In the genomic region with DNA sequence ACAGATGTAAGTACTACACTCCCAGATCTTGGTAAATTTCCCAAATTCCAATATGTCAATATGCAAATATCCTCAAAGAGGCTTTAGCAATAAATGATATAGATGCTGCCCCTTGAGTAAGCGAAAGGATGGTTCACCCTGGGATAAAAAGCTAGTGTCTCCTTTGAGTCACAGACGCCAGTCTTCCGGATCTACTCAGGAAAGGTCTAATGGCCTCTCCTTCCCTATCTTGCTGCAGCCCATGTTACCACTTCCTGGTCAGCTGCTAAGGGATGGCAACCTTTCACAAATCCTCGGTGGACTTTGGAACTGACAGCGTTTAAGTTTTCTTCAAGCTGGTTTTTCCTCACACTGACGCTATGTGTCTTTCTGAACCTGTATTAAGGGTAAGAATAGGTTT, we compare ENCODE assay signal across 12 mouse cellular contexts. TPM values are rescaled to one million over a fixed set of nuclear protein-coding genes. Genes with fewer than 3 reads are reported as not detected.
DNase-seq lines count a peak whose midpoint lies in the region; ATAC-seq and TF ChIP-seq lines count a peak whose summit lies in the region.
"Had no signal": no experiment of that assay in that cellular context is flagged by ENCODE, and none has a peak within 500 bp of the region (broad histone marks: within the 10 kb centered on the region; RNA-seq: fewer than 3 reads in every experiment).

No protein-coding gene starts in this region.

- 60% methylated on average over 6 of the region's 6 CpGs for WGBS in heart, embryonic 11.5 days (ENCODE audit: insufficient replicate concordance)
- WGBS in heart, embryonic 12.5 days: 62% methylated on average over 6 of the region's 6 CpGs
- 86% methylated on average over 6 of the region's 6 CpGs for WGBS in limb, embryonic 14.5 days
- 84% methylated on average over 6 of the region's 6 CpGs for WGBS in limb, embryonic 10.5 days
- WGBS in liver, embryonic 13.5 days (ENCODE audit: insufficient replicate concordance): 28% methylated on average over 6 of the region's 6 CpGs
- WGBS in small intestine, adult 2 months: 21% methylated on average over 6 of the region's 6 CpGs

- no peaks in the 10 kb centered on the region for H3K27me3 ChIP-seq in heart, embryonic 11.5 days (ENCODE audit: control insufficient read depth, insufficient read depth, low read length)
- no peaks in the 10 kb centered on the region for H3K27me3 ChIP-seq in heart, embryonic 12.5 days (replicated peaks)
- H3K27me3 ChIP-seq in limb, embryonic 14.5 days (ENCODE audit: control insufficient read depth, insufficient read depth, low read length): no peaks in the 10 kb centered on the region
- no peaks in the 10 kb centered on the region for H3K27me3 ChIP-seq in limb, embryonic 10.5 days (ENCODE audit: low read depth, poor library complexity, severe bottlenecking)
- no peaks in the 10 kb centered on the region for H3K27me3 ChIP-seq in liver, embryonic 13.5 days
- H3K27me3 ChIP-seq in small intestine, adult 2 months (ENCODE audit: control insufficient read depth, insufficient read depth, low read length): no peaks in the 10 kb centered on the region
- H3K27me3 ChIP-seq: midbrain, embryonic 12.5 days; neural tube, embryonic 13.5 days had no signal

- no peak overlapping the region for H3K4me3 ChIP-seq in heart, embryonic 11.5 days (ENCODE audit: low read depth, low read length)
- H3K4me3 ChIP-seq in heart, embryonic 12.5 days: no peak overlapping the region
- H3K4me3 ChIP-seq in limb, embryonic 14.5 days (replicated peaks; ENCODE audit: low read length): no peak overlapping the region
- H3K4me3 ChIP-seq in limb, embryonic 10.5 days: no peak overlapping the region
- no peak overlapping the region for H3K4me3 ChIP-seq in liver, embryonic 13.5 days (replicated peaks)
- no peak overlapping the region for H3K4me3 ChIP-seq in small intestine, adult 2 months (ENCODE audit: low read depth, low read length)
- H3K4me3 ChIP-seq: midbrain, embryonic 12.5 days; neural tube, embryonic 13.5 days had no signal

- H3K4me2 ChIP-seq in heart, embryonic 11.5 days: 0 out of 2 replicates have a peak overlapping the region, but pooled peaks have one; percentile 4
- H3K4me2 ChIP-seq in heart, embryonic 12.5 days: no peak overlapping the region
- H3K4me2 ChIP-seq in limb, embryonic 14.5 days (replicated peaks; ENCODE audit: low read depth, low read length, severe bottlenecking): no peak overlapping the region
- H3K4me2 ChIP-seq in liver, embryonic 13.5 days: no peak overlapping the region
- H3K4me2 ChIP-seq: midbrain, embryonic 12.5 days; neural tube, embryonic 13.5 days had no signal

- H3K27ac ChIP-seq in heart, embryonic 11.5 days (ENCODE audit: low read depth, low read length): no peak overlapping the region
- no peak overlapping the region for H3K27ac ChIP-seq in heart, embryonic 12.5 days (ENCODE audit: poor library complexity, severe bottlenecking)
- H3K27ac ChIP-seq in limb, embryonic 14.5 days (replicated peaks; ENCODE audit: low read depth, low read length): 0 out of 2 replicates have a peak overlapping the region, but pooled peaks have one; percentile 1
- no peak overlapping the region for H3K27ac ChIP-seq in limb, embryonic 10.5 days
- H3K27ac ChIP-seq in liver, embryonic 13.5 days: peak overlapping the region; percentile 43; the same call in 1 of the 2 replicates
- peak overlapping the region; percentile 74 for H3K27ac ChIP-seq in small intestine, adult 2 months (ENCODE audit: insufficient read depth, low read depth, low read length)
- H3K27ac ChIP-seq: midbrain, embryonic 12.5 days had no signal

- H3K4me1 ChIP-seq in heart, embryonic 11.5 days (ENCODE audit: control insufficient read depth, insufficient read depth, low read length): peaks cover 14% of the 10 kb centered on the region
- peaks cover 20% of the 10 kb centered on the region for H3K4me1 ChIP-seq in heart, embryonic 12.5 days (replicated peaks)
- peaks cover 8% of the 10 kb centered on the region for H3K4me1 ChIP-seq in limb, embryonic 14.5 days (ENCODE audit: control insufficient read depth, insufficient read depth, low read length)
- H3K4me1 ChIP-seq in limb, embryonic 10.5 days: peaks cover 35% of the 10 kb centered on the region
- peaks cover 34% of the 10 kb centered on the region for H3K4me1 ChIP-seq in liver, embryonic 13.5 days (replicated peaks)
- peaks cover 15% of the 10 kb centered on the region for H3K4me1 ChIP-seq in small intestine, adult 2 months (ENCODE audit: control insufficient read depth, insufficient read depth, insufficient read length, low read length)

- ATAC-seq in heart, embryonic 11.5 days (replicated peaks; ENCODE audit: insufficient number of reproducible peaks, low FRiP score, low TSS enrichment): no peak
- ATAC-seq in heart, embryonic 12.5 days (ENCODE audit: insufficient number of reproducible peaks, low FRiP score): no peak
- ATAC-seq in limb, embryonic 14.5 days (ENCODE audit: low FRiP score, low read depth): no peak
- ATAC-seq in liver, embryonic 13.5 days (ENCODE audit: low read depth): peak; percentile 19; the same call in 1 of the 2 replicates

- no peaks in the 10 kb centered on the region for H3K9me3 ChIP-seq in heart, embryonic 11.5 days (replicated peaks; ENCODE audit: control insufficient read depth, low read length)
- H3K9me3 ChIP-seq in heart, embryonic 12.5 days (replicated peaks): no peaks in the 10 kb centered on the region
- no peaks in the 10 kb centered on the region for H3K9me3 ChIP-seq in limb, embryonic 14.5 days (ENCODE audit: control insufficient read depth, low read length)
- H3K9me3 ChIP-seq in limb, embryonic 10.5 days (replicated peaks): no peaks in the 10 kb centered on the region
- no peaks in the 10 kb centered on the region for H3K9me3 ChIP-seq in liver, embryonic 13.5 days (replicated peaks)
- H3K9me3 ChIP-seq: midbrain, embryonic 12.5 days; neural tube, embryonic 13.5 days had no signal

- no peak for TF ChIP-seq POLR2A in limb, embryonic 14.5 days (IDR thresholded peaks at IDR 0.05; ENCODE audit: borderline replicate concordance, extremely low read depth, insufficient read depth, insufficient read length)
- TF ChIP-seq POLR2A in small intestine, adult 2 months (IDR thresholded peaks at IDR 0.05; ENCODE audit: low read depth, low read length): no peak

- no peak for DNase-seq in limb, embryonic 14.5 days (ENCODE audit: low spot score)
- DNase-seq in limb, embryonic 10.5 days (ENCODE audit: low spot score): no peak
- DNase-seq in liver, embryonic 13.5 days: no peak
- no peak for DNase-seq in ovary, postnatal 14 days (ENCODE audit: low spot score)
- no peak for DNase-seq in right cerebral cortex, adult 18-20 months
- DNase-seq: B cell, adult 2 months; thymus, postnatal 14 days had no signal

- TF ChIP-seq CTCF in small intestine, adult 2 months (IDR thresholded peaks at IDR 0.05; ENCODE audit: extremely low read depth, insufficient read length, insufficient replicate concordance, low read depth, low read length): no peak

- H3K9ac ChIP-seq in heart, embryonic 11.5 days (ENCODE audit: low read depth, low read length): no peak overlapping the region
- no peak overlapping the region for H3K9ac ChIP-seq in heart, embryonic 12.5 days
- H3K9ac ChIP-seq in limb, embryonic 14.5 days (ENCODE audit: low read depth, low read length, severe bottlenecking): no peak overlapping the region
- no peak overlapping the region for H3K9ac ChIP-seq in liver, embryonic 13.5 days
- H3K9ac ChIP-seq: midbrain, embryonic 12.5 days; neural tube, embryonic 13.5 days had no signal

- no peaks in the 10 kb centered on the region for H3K36me3 ChIP-seq in heart, embryonic 11.5 days (ENCODE audit: control insufficient read depth, insufficient read depth, low read length)
- no peaks in the 10 kb centered on the region for H3K36me3 ChIP-seq in heart, embryonic 12.5 days
- no peaks in the 10 kb centered on the region for H3K36me3 ChIP-seq in limb, embryonic 14.5 days (ENCODE audit: control insufficient read depth, insufficient read depth, low read length)
- H3K36me3 ChIP-seq in limb, embryonic 10.5 days: no peaks in the 10 kb centered on the region
- H3K36me3 ChIP-seq in liver, embryonic 13.5 days: no peaks in the 10 kb centered on the region
- no peaks in the 10 kb centered on the region for H3K36me3 ChIP-seq in small intestine, adult 2 months (ENCODE audit: control insufficient read depth, insufficient read depth, low read length)
- H3K36me3 ChIP-seq: midbrain, embryonic 12.5 days; neural tube, embryonic 13.5 days had no signal

RNA-seq across cellular contexts. Expression of a gene that starts 24.0 kb away (rescaled TPM):
- 1.6 and 2.0 TPM in 2 replicates for polyA plus RNA-seq in heart, embryonic 11.5 days (2014; fragmentation: Nextera tagmentation; extraction: Ambion mirVana)
- polyA plus RNA-seq in heart, embryonic 12.5 days (2016; fragmentation: Nextera tagmentation; extraction: Ambion mirVana): 3.8 and 4.0 TPM in 2 replicates
- polyA plus RNA-seq in limb, embryonic 14.5 days (2012; rRNA removed): 4.5 and 5.7 TPM in 2 replicates
- polyA plus RNA-seq in limb, embryonic 14.5 days (2014; fragmentation: Nextera tagmentation; extraction: Ambion mirVana): 2.8 and 3.3 TPM in 2 replicates
- 3.4 and 5.0 TPM in 2 replicates for polyA plus RNA-seq in limb, embryonic 10.5 days (2016; fragmentation: Nextera tagmentation; extraction: Ambion mirVana)
- polyA plus RNA-seq in liver, embryonic 13.5 days (2015; fragmentation: Nextera tagmentation; extraction: Ambion mirVana): 4.5 and 4.9 TPM in 2 replicates
- polyA plus RNA-seq in small intestine, adult 2 months (2012; rRNA removed): 6.5 and 6.9 TPM in 2 replicates

RNA-seq across cellular contexts. Expression of a gene that starts 28.5 kb away (rescaled TPM):
- polyA plus RNA-seq in heart, embryonic 11.5 days (2014; fragmentation: Nextera tagmentation; extraction: Ambion mirVana): 10.7 and 11.3 TPM in 2 replicates
- 7.9 and 9.5 TPM in 2 replicates for polyA plus RNA-seq in heart, embryonic 12.5 days (2016; fragmentation: Nextera tagmentation; extraction: Ambion mirVana)
- 20.8 and 23.1 TPM in 2 replicates for polyA plus RNA-seq in limb, embryonic 14.5 days (2012; rRNA removed)
- polyA plus RNA-seq in limb, embryonic 14.5 days (2014; fragmentation: Nextera tagmentation; extraction: Ambion mirVana): 15.2 and 17.2 TPM in 2 replicates
- polyA plus RNA-seq in limb, embryonic 10.5 days (2016; fragmentation: Nextera tagmentation; extraction: Ambion mirVana): 15.6 and 17.8 TPM in 2 replicates
- 4.5 and 6.2 TPM in 2 replicates for polyA plus RNA-seq in liver, embryonic 13.5 days (2015; fragmentation: Nextera tagmentation; extraction: Ambion mirVana)
- 3.7 and 5.0 TPM in 2 replicates for polyA plus RNA-seq in small intestine, adult 2 months (2012; rRNA removed)

RNA-seq across cellular contexts. Expression of a gene that starts 32.9 kb away (rescaled TPM):
- polyA plus RNA-seq in heart, embryonic 11.5 days (2014; fragmentation: Nextera tagmentation; extraction: Ambion mirVana): not detected in 2 replicates
- polyA plus RNA-seq in heart, embryonic 12.5 days (2016; fragmentation: Nextera tagmentation; extraction: Ambion mirVana): not detected in 2 replicates
- 0.04 and 0.06 TPM in 2 replicates for polyA plus RNA-seq in limb, embryonic 14.5 days (2012; rRNA removed)
- polyA plus RNA-seq in limb, embryonic 14.5 days (2014; fragmentation: Nextera tagmentation; extraction: Ambion mirVana): 0.15 and 0.21 TPM in 2 replicates
- not detected in 2 replicates for polyA plus RNA-seq in limb, embryonic 10.5 days (2016; fragmentation: Nextera tagmentation; extraction: Ambion mirVana)
- 0.09 TPM in 1 of 2 replicates, not detected in the other for polyA plus RNA-seq in liver, embryonic 13.5 days (2015; fragmentation: Nextera tagmentation; extraction: Ambion mirVana)
- polyA plus RNA-seq in small intestine, adult 2 months (2012; rRNA removed): 0.18 and 0.88 TPM in 2 replicates
- polyA plus RNA-seq: midbrain, embryonic 12.5 days; neural tube, embryonic 13.5 days had no signal

RNA-seq across cellular contexts. Expression of a gene that starts 33.6 kb away (rescaled TPM):
- not detected in 2 replicates for polyA plus RNA-seq in heart, embryonic 11.5 days (2014; fragmentation: Nextera tagmentation; extraction: Ambion mirVana)
- polyA plus RNA-seq in heart, embryonic 12.5 days (2016; fragmentation: Nextera tagmentation; extraction: Ambion mirVana): not detected in 2 replicates
- polyA plus RNA-seq in limb, embryonic 14.5 days (2012; rRNA removed): not detected in 2 replicates
- polyA plus RNA-seq in limb, embryonic 14.5 days (2014; fragmentation: Nextera tagmentation; extraction: Ambion mirVana): not detected in 2 replicates
- not detected in 2 replicates for polyA plus RNA-seq in limb, embryonic 10.5 days (2016; fragmentation: Nextera tagmentation; extraction: Ambion mirVana)
- polyA plus RNA-seq in liver, embryonic 13.5 days (2015; fragmentation: Nextera tagmentation; extraction: Ambion mirVana): not detected in 2 replicates
- polyA plus RNA-seq in small intestine, adult 2 months (2012; rRNA removed): not detected in 2 replicates
- polyA plus RNA-seq: midbrain, embryonic 12.5 days; neural tube, embryonic 13.5 days had no signal

RNA-seq across cellular contexts. Expression of a gene that starts 44.5 kb away (rescaled TPM):
- 102 and 110 TPM in 2 replicates for polyA plus RNA-seq in heart, embryonic 11.5 days (2014; fragmentation: Nextera tagmentation; extraction: Ambion mirVana)
- 91.4 and 95.0 TPM in 2 replicates for polyA plus RNA-seq in heart, embryonic 12.5 days (2016; fragmentation: Nextera tagmentation; extraction: Ambion mirVana)
- polyA plus RNA-seq in limb, embryonic 14.5 days (2012; rRNA removed): 63.1 and 66.0 TPM in 2 replicates
- polyA plus RNA-seq in limb, embryonic 14.5 days (2014; fragmentation: Nextera tagmentation; extraction: Ambion mirVana): 115 TPM in 2 replicates
- polyA plus RNA-seq in limb, embryonic 10.5 days (2016; fragmentation: Nextera tagmentation; extraction: Ambion mirVana): 151 and 184 TPM in 2 replicates
- polyA plus RNA-seq in liver, embryonic 13.5 days (2015; fragmentation: Nextera tagmentation; extraction: Ambion mirVana): 78.9 and 89.4 TPM in 2 replicates
- 1.9 and 3.6 TPM in 2 replicates for polyA plus RNA-seq in small intestine, adult 2 months (2012; rRNA removed)

Comparison
In these comparisons a context has a peak if more than half of its experiments do, and no peak if none do; other contexts are left out.
1. H3K27ac ChIP-seq: peak in limb, embryonic 14.5 days (single experiment), liver, embryonic 13.5 days (single experiment) and small intestine, adult 2 months (single experiment); none in heart, embryonic 11.5 days (single experiment), heart, embryonic 12.5 days (single experiment) and limb, embryonic 10.5 days (single experiment).